Mouse (Mus musculus): Measurements from ENCODE around the gene Tnfrsf25. TPM values are rescaled to one million over a fixed set of nuclear protein-coding genes. Genes with fewer than 3 reads are reported as not detected.

Tnfrsf25 gene
- polyA plus RNA-seq, 1 experiment from 2014 or later = 0.97 TPM

GRCm38 (mm10) chr4:152079261-152079660 is 36.5 kb upstream of the Tnfrsf25 start:
- H3K27ac ChIP-seq (replicated peaks) = no peak overlapping the region
- ATAC-seq (ENCODE audit: low FRiP score, low read depth) = no peak
- no peaks in the 10 kb centered on the region for H3K36me3 ChIP-seq
- H3K9me3 ChIP-seq = no peaks in the 10 kb centered on the region
- H3K4me3 ChIP-seq = no peak overlapping the region
- 85% methylated on average over 3 of the region's 3 CpGs for WGBS
- no peak overlapping the region for H3K9ac ChIP-seq
- no peaks in the 10 kb centered on the region for H3K4me1 ChIP-seq (replicated peaks)
- H3K27me3 ChIP-seq = no peaks in the 10 kb centered on the region
- no peak overlapping the region for H3K4me2 ChIP-seq

GRCm38 (mm10) chr4:152079931-152080330 is 35.8 kb upstream of the Tnfrsf25 start:
- no peak overlapping the region for H3K27ac ChIP-seq (replicated peaks)
- no peak overlapping the region for H3K4me2 ChIP-seq
- no peak for ATAC-seq (ENCODE audit: low FRiP score, low read depth)
- no peak overlapping the region for H3K9ac ChIP-seq
- H3K36me3 ChIP-seq = no peaks in the 10 kb centered on the region
- WGBS = 54% methylated on average over 7 of the region's 7 CpGs
- no peak overlapping the region for H3K4me3 ChIP-seq
- H3K9me3 ChIP-seq = no peaks in the 10 kb centered on the region
- H3K4me1 ChIP-seq (replicated peaks) = no peaks in the 10 kb centered on the region
- H3K27me3 ChIP-seq = no peaks in the 10 kb centered on the region

GRCm38 (mm10) chr4:152083611-152084220 is 32.0 kb upstream of the Tnfrsf25 start:
- H3K9ac ChIP-seq = no peak overlapping the region
- no peaks in the 10 kb centered on the region for H3K9me3 ChIP-seq
- ATAC-seq (ENCODE audit: low FRiP score, low read depth) = no peak
- no peak overlapping the region for H3K4me2 ChIP-seq
- no peaks in the 10 kb centered on the region for H3K36me3 ChIP-seq
- H3K27me3 ChIP-seq = no peaks in the 10 kb centered on the region
- peaks cover 25% of the 10 kb centered on the region for H3K4me1 ChIP-seq (replicated peaks)
- no peak overlapping the region for H3K4me3 ChIP-seq
- 50% methylated on average over 7 of the region's 7 CpGs for WGBS
- no peak overlapping the region for H3K27ac ChIP-seq (replicated peaks)

GRCm38 (mm10) chr4:152084616-152085015 is 31.1 kb upstream of the Tnfrsf25 start:
- Histone ChIP-seq H3K9me3 (no peaks in the 10 kb centered on the region), H3K27me3 (no peaks in the 10 kb centered on the region), H3K4me3 (no peak overlapping the region), H3K4me2 (no peak overlapping the region), H3K9ac (no peak overlapping the region), H3K4me1 (replicated peaks) (peaks cover 27% of the 10 kb centered on the region), H3K36me3 (no peaks in the 10 kb centered on the region), H3K27ac (replicated peaks) (no peak overlapping the region)
- no peak for ATAC-seq (ENCODE audit: low FRiP score, low read depth)
- 90% methylated on average over 7 of the region's 7 CpGs for WGBS

GRCm38 (mm10) chr4:152086505-152087210 is 29.1 kb upstream of the Tnfrsf25 start:
- Histone ChIP-seq H3K27ac (replicated peaks) (peak overlapping the region; percentile 50), H3K27me3 (no peaks in the 10 kb centered on the region), H3K4me3 (peak overlapping the region; percentile 71), H3K9ac (peak overlapping the region; percentile 75), H3K4me2 (peak overlapping the region; percentile 92), H3K9me3 (no peaks in the 10 kb centered on the region), H3K4me1 (replicated peaks) (peaks cover 27% of the 10 kb centered on the region), H3K36me3 (no peaks in the 10 kb centered on the region)
- 0% methylated on average over 47 of the region's 92 CpGs for whole genome bisulfite sequencing
- peak; percentile 76 for ATAC-seq (ENCODE audit: low FRiP score, low read depth)

GRCm38 (mm10) chr4:152087211-152088081 is 28.3 kb upstream of the Tnfrsf25 start:
- Histone ChIP-seq H3K27me3 (no peaks in the 10 kb centered on the region), H3K36me3 (no peaks in the 10 kb centered on the region), H3K9me3 (no peaks in the 10 kb centered on the region), H3K27ac (replicated peaks) (peak overlapping the region; percentile 50), H3K4me3 (peak overlapping the region; percentile 71), H3K4me2 (peak overlapping the region; percentile 92), H3K4me1 (replicated peaks) (peaks cover 27% of the 10 kb centered on the region), H3K9ac (peak overlapping the region; percentile 75)
- peak; percentile 6; the same call in 1 of the 2 replicates for ATAC-seq (ENCODE audit: low FRiP score, low read depth)
- 5% methylated on average over 12 of the region's 12 CpGs for WGBS

- Histone ChIP-seq H3K9me3 (no peaks in the 10 kb centered on the region), H3K4me1 (replicated peaks) (peaks cover 27% of the 10 kb centered on the region), H3K9ac (no peak overlapping the region), H3K4me2 (peak overlapping the region; percentile 92), H3K27ac (replicated peaks) (no peak overlapping the region), H3K36me3 (no peaks in the 10 kb centered on the region), H3K4me3 (no peak overlapping the region), H3K27me3 (no peaks in the 10 kb centered on the region)
- no peak for ATAC-seq (ENCODE audit: low FRiP score, low read depth)
- WGBS = 27% methylated on average over 4 of the region's 4 CpGs
Observed at GRCm38 (mm10) chr4:152088133-152088532, 27.6 kb upstream of the Tnfrsf25 start.

- Histone ChIP-seq H3K4me2 (peak overlapping the region; percentile 92), H3K4me1 (replicated peaks) (peaks cover 27% of the 10 kb centered on the region), H3K9ac (no peak overlapping the region), H3K4me3 (no peak overlapping the region), H3K36me3 (no peaks in the 10 kb centered on the region), H3K9me3 (no peaks in the 10 kb centered on the region), H3K27me3 (no peaks in the 10 kb centered on the region), H3K27ac (replicated peaks) (no peak overlapping the region)
- WGBS = 26% methylated on average over 8 of the region's 8 CpGs
- 0 out of 2 replicates have a peak, but pooled peaks have one; percentile 33 for ATAC-seq (ENCODE audit: low FRiP score, low read depth)
Observed at GRCm38 (mm10) chr4:152088556-152089120, 27.1 kb upstream of the Tnfrsf25 start.

GRCm38 (mm10) chr4:152090191-152090590 is 25.5 kb upstream of the Tnfrsf25 start:
- no peaks in the 10 kb centered on the region for H3K36me3 ChIP-seq
- no peak overlapping the region for H3K27ac ChIP-seq (replicated peaks)
- 81% methylated on average over 9 of the region's 9 CpGs for whole genome bisulfite sequencing
- no peaks in the 10 kb centered on the region for H3K27me3 ChIP-seq
- H3K9ac ChIP-seq = no peak overlapping the region
- H3K9me3 ChIP-seq = no peaks in the 10 kb centered on the region
- no peak for ATAC-seq (ENCODE audit: low FRiP score, low read depth)
- H3K4me1 ChIP-seq (replicated peaks) = peaks cover 27% of the 10 kb centered on the region
- no peak overlapping the region for H3K4me2 ChIP-seq
- no peak overlapping the region for H3K4me3 ChIP-seq

- WGBS = 55% methylated on average over 8 of the region's 8 CpGs
- Histone ChIP-seq H3K27ac (replicated peaks) (no peak overlapping the region), H3K36me3 (no peaks in the 10 kb centered on the region), H3K4me2 (no peak overlapping the region), H3K27me3 (no peaks in the 10 kb centered on the region), H3K4me1 (replicated peaks) (peaks cover 12% of the 10 kb centered on the region), H3K9ac (no peak overlapping the region), H3K4me3 (no peak overlapping the region), H3K9me3 (no peaks in the 10 kb centered on the region)
- ATAC-seq (ENCODE audit: low FRiP score, low read depth) = no peak
Observed at GRCm38 (mm10) chr4:152092751-152093293, 22.9 kb upstream of the Tnfrsf25 start.

GRCm38 (mm10) chr4:152094233-152094632 is 21.5 kb upstream of the Tnfrsf25 start:
- no peak for ATAC-seq (ENCODE audit: low FRiP score, low read depth)
- Histone ChIP-seq H3K9me3 (no peaks in the 10 kb centered on the region), H3K27me3 (no peaks in the 10 kb centered on the region), H3K27ac (replicated peaks) (no peak overlapping the region), H3K4me3 (no peak overlapping the region), H3K36me3 (no peaks in the 10 kb centered on the region), H3K4me1 (replicated peaks) (0 out of 2 replicates have a peak, but pooled peaks cover 3% of the 10 kb centered on the region), H3K9ac (no peak overlapping the region), H3K4me2 (no peak overlapping the region)
- WGBS = 91% methylated on average over 12 of the region's 12 CpGs
